Mouse (Mus musculus): ENCODE data around the gene Fgb. TPM values are rescaled to one million over a fixed set of nuclear protein-coding genes. Genes with fewer than 3 reads are reported as not detected.

Gene Fgb
- polyA plus RNA-seq, 1 experiment from 2014 or later, result 0.08 TPM

- no peak overlapping the region for H3K9ac ChIP-seq (ENCODE audit: low read length)
- ATAC-seq (ENCODE audit: insufficient number of reproducible peaks, insufficient read depth, low FRiP score, low read depth), result no peak
- no peaks in the 10 kb centered on the region for H3K36me3 ChIP-seq (ENCODE audit: control insufficient read depth, insufficient read depth, low read length)
- H3K27ac ChIP-seq (replicated peaks in 1 of 2; ENCODE audit: control insufficient read depth in 1 of 2, insufficient read depth in 1 of 2, low read depth in 2 of 2, low read length in 2 of 2), result no peak overlapping the region
- H3K4me1 ChIP-seq (ENCODE audit: control insufficient read depth in 2 of 2, insufficient read depth in 2 of 2, low read length in 2 of 2), result no peaks in the 10 kb centered on the region; a peak in 1 of 4 replicates
- H3K9me3 ChIP-seq (ENCODE audit: control insufficient read depth, low read length), result no peaks in the 10 kb centered on the region
- no peak overlapping the region for H3K4me2 ChIP-seq (ENCODE audit: low read length)
- peaks cover 6% of the 10 kb centered on the region for H3K27me3 ChIP-seq (ENCODE audit: control insufficient read depth, insufficient read depth, low read length)
- 82% methylated on average over 9 of the region's 9 CpGs for WGBS
- H3K4me3 ChIP-seq (ENCODE audit: control insufficient read depth in 1 of 2, insufficient read depth in 1 of 2, low read depth in 1 of 2, low read length in 2 of 2), result no peak overlapping the region
These were observed 49.7 kb downstream of the Fgb start for GRCm38 (mm10) chr3:82999995-83000394.

GRCm38 (mm10) chr3:82998772-82999463 is 50.7 kb downstream of the Fgb start:
- no peak overlapping the region for H3K4me3 ChIP-seq (ENCODE audit: control insufficient read depth in 1 of 2, insufficient read depth in 1 of 2, low read depth in 1 of 2, low read length in 2 of 2)
- 31% methylated on average over 8 of the region's 8 CpGs for WGBS
- ATAC-seq (ENCODE audit: insufficient number of reproducible peaks, insufficient read depth, low FRiP score, low read depth), result no peak
- no peaks in the 10 kb centered on the region; a peak in 1 of 4 replicates for H3K4me1 ChIP-seq (ENCODE audit: control insufficient read depth in 2 of 2, insufficient read depth in 2 of 2, low read length in 2 of 2)
- H3K36me3 ChIP-seq (ENCODE audit: control insufficient read depth, insufficient read depth, low read length), result no peaks in the 10 kb centered on the region
- H3K27me3 ChIP-seq (ENCODE audit: control insufficient read depth, insufficient read depth, low read length), result peaks cover 6% of the 10 kb centered on the region
- no peak overlapping the region for H3K4me2 ChIP-seq (ENCODE audit: low read length)
- no peaks in the 10 kb centered on the region for H3K9me3 ChIP-seq (ENCODE audit: control insufficient read depth, low read length)
- no peak overlapping the region for H3K27ac ChIP-seq (replicated peaks in 1 of 2; ENCODE audit: control insufficient read depth in 1 of 2, insufficient read depth in 1 of 2, low read depth in 2 of 2, low read length in 2 of 2)
- H3K9ac ChIP-seq (ENCODE audit: low read length), result no peak overlapping the region

- no peak overlapping the region for H3K4me2 ChIP-seq (ENCODE audit: low read length)
- no peak overlapping the region for H3K27ac ChIP-seq (replicated peaks in 1 of 2; ENCODE audit: control insufficient read depth in 1 of 2, insufficient read depth in 1 of 2, low read depth in 2 of 2, low read length in 2 of 2)
- 70% methylated on average over 3 of the region's 3 CpGs for WGBS
- no peak overlapping the region for H3K9ac ChIP-seq (ENCODE audit: low read length)
- peaks cover 6% of the 10 kb centered on the region for H3K27me3 ChIP-seq (ENCODE audit: control insufficient read depth, insufficient read depth, low read length)
- no peaks in the 10 kb centered on the region for H3K9me3 ChIP-seq (ENCODE audit: control insufficient read depth, low read length)
- no peak overlapping the region for H3K4me3 ChIP-seq (ENCODE audit: control insufficient read depth in 1 of 2, insufficient read depth in 1 of 2, low read depth in 1 of 2, low read length in 2 of 2)
- H3K36me3 ChIP-seq (ENCODE audit: control insufficient read depth, insufficient read depth, low read length), result no peaks in the 10 kb centered on the region
- H3K4me1 ChIP-seq (ENCODE audit: control insufficient read depth in 2 of 2, insufficient read depth in 2 of 2, low read length in 2 of 2), result no peaks in the 10 kb centered on the region; a peak in 1 of 4 replicates
- no peak for ATAC-seq (ENCODE audit: insufficient number of reproducible peaks, insufficient read depth, low FRiP score, low read depth)
These were observed 53.0 kb downstream of the Fgb start for GRCm38 (mm10) chr3:82996656-82997055.

GRCm38 (mm10) chr3:82995368-82995767 is 54.3 kb downstream of the Fgb start:
- Histone ChIP-seq H3K9me3 (ENCODE audit: control insufficient read depth, low read length) (no peaks in the 10 kb centered on the region), H3K4me1 (ENCODE audit: control insufficient read depth in 2 of 2, insufficient read depth in 2 of 2, low read length in 2 of 2) (no peaks in the 10 kb centered on the region; a peak in 1 of 4 replicates), H3K36me3 (ENCODE audit: control insufficient read depth, insufficient read depth, low read length) (no peaks in the 10 kb centered on the region), H3K27me3 (ENCODE audit: control insufficient read depth, insufficient read depth, low read length) (peaks cover 6% of the 10 kb centered on the region), H3K27ac (replicated peaks in 1 of 2; ENCODE audit: control insufficient read depth in 1 of 2, insufficient read depth in 1 of 2, low read depth in 2 of 2, low read length in 2 of 2) (no peak overlapping the region), H3K4me3 (ENCODE audit: control insufficient read depth in 1 of 2, insufficient read depth in 1 of 2, low read depth in 1 of 2, low read length in 2 of 2) (peak overlapping the region; percentile 1 to 32; a peak in 3 of 4 replicates), H3K9ac (ENCODE audit: low read length) (no peak overlapping the region), H3K4me2 (ENCODE audit: low read length) (peak overlapping the region; percentile 69)
- 2% methylated on average over 24 of the region's 24 CpGs for WGBS
- no peak for ATAC-seq (ENCODE audit: insufficient number of reproducible peaks, insufficient read depth, low FRiP score, low read depth)

- 83% methylated on average over 6 of the region's 6 CpGs for WGBS
- Histone ChIP-seq H3K9me3 (ENCODE audit: control insufficient read depth, low read length) (no peaks in the 10 kb centered on the region), H3K27ac (replicated peaks in 1 of 2; ENCODE audit: control insufficient read depth in 1 of 2, insufficient read depth in 1 of 2, low read depth in 2 of 2, low read length in 2 of 2) (no peak overlapping the region), H3K9ac (ENCODE audit: low read length) (no peak overlapping the region), H3K4me2 (ENCODE audit: low read length) (no peak overlapping the region), H3K4me3 (ENCODE audit: control insufficient read depth in 1 of 2, insufficient read depth in 1 of 2, low read depth in 1 of 2, low read length in 2 of 2) (no peak overlapping the region), H3K4me1 (ENCODE audit: control insufficient read depth in 2 of 2, insufficient read depth in 2 of 2, low read length in 2 of 2) (no peaks in the 10 kb centered on the region; a peak in 1 of 4 replicates), H3K36me3 (ENCODE audit: control insufficient read depth, insufficient read depth, low read length) (no peaks in the 10 kb centered on the region), H3K27me3 (ENCODE audit: control insufficient read depth, insufficient read depth, low read length) (peaks cover 6% of the 10 kb centered on the region)
- ATAC-seq (ENCODE audit: insufficient number of reproducible peaks, insufficient read depth, low FRiP score, low read depth), result no peak
These were observed 56.7 kb downstream of the Fgb start for GRCm38 (mm10) chr3:82992956-82993355.

DNA sequence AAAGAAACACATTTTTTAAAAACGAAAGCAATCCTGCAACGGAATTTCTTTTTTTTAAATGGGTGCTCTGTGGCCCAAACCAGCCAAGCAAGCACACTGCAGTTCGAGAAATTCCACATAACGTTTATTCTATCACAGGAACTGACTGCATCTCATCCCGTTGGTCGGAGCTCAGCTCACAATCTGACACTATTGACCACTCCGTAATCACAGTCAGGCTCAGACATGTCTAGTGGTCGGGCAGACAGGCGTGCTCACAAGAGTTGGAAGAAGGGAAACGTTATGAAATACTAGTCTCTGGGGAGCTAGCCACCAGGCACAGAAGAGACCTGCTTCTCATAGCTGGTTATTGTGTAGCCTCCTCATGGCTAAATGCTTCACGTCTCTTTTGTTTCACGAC is 57.7 kb downstream of the Fgb start:
- Histone ChIP-seq H3K9ac (ENCODE audit: low read length) (no peak overlapping the region), H3K27ac (replicated peaks in 1 of 2; ENCODE audit: control insufficient read depth in 1 of 2, insufficient read depth in 1 of 2, low read depth in 2 of 2, low read length in 2 of 2) (no peak overlapping the region), H3K36me3 (ENCODE audit: control insufficient read depth, insufficient read depth, low read length) (no peaks in the 10 kb centered on the region), H3K27me3 (ENCODE audit: control insufficient read depth, insufficient read depth, low read length) (peaks cover 6% of the 10 kb centered on the region), H3K4me2 (ENCODE audit: low read length) (no peak overlapping the region), H3K4me3 (ENCODE audit: control insufficient read depth in 1 of 2, insufficient read depth in 1 of 2, low read depth in 1 of 2, low read length in 2 of 2) (no peak overlapping the region), H3K4me1 (ENCODE audit: control insufficient read depth in 2 of 2, insufficient read depth in 2 of 2, low read length in 2 of 2) (no peaks in the 10 kb centered on the region; a peak in 1 of 4 replicates), H3K9me3 (ENCODE audit: control insufficient read depth, low read length) (no peaks in the 10 kb centered on the region)
- WGBS, result 73% methylated on average over 12 of the region's 12 CpGs
- ATAC-seq (ENCODE audit: insufficient number of reproducible peaks, insufficient read depth, low FRiP score, low read depth), result no peak

Other genes starting within 250 kb of the Fgb start
- 1.7 and 2.0 TPM in 2 replicates for gene Rbm46, start 173.4 kb downstream of the Fgb start, polyA plus RNA-seq (2014; fragmentation: Nextera tagmentation; extraction: Ambion mirVana)
- 0.05 and 0.23 TPM in 2 replicates for gene Lrat, start 145.9 kb downstream of the Fgb start, polyA plus RNA-seq (2014; fragmentation: Nextera tagmentation; extraction: Ambion mirVana)
- gene Fgg, start 42.1 kb downstream of the Fgb start, polyA plus RNA-seq (2014; fragmentation: Nextera tagmentation; extraction: Ambion mirVana), result 0.12 TPM in 1 of 2 replicates, not detected in the other
- gene Fga, start 23.8 kb downstream of the Fgb start, polyA plus RNA-seq (2014; fragmentation: Nextera tagmentation; extraction: Ambion mirVana), result not detected in 2 replicates
- 59.9 and 60.2 TPM in 2 replicates for gene Plrg1, start 5.7 kb upstream of the Fgb start, polyA plus RNA-seq (2014; fragmentation: Nextera tagmentation; extraction: Ambion mirVana)
- gene Dchs2, start 78.1 kb upstream of the Fgb start, polyA plus RNA-seq (2014; fragmentation: Nextera tagmentation; extraction: Ambion mirVana), result 0.27 and 0.31 TPM in 2 replicates